9 mouse cellular contexts compared by ENCODE assay signal in the genomic region with DNA sequence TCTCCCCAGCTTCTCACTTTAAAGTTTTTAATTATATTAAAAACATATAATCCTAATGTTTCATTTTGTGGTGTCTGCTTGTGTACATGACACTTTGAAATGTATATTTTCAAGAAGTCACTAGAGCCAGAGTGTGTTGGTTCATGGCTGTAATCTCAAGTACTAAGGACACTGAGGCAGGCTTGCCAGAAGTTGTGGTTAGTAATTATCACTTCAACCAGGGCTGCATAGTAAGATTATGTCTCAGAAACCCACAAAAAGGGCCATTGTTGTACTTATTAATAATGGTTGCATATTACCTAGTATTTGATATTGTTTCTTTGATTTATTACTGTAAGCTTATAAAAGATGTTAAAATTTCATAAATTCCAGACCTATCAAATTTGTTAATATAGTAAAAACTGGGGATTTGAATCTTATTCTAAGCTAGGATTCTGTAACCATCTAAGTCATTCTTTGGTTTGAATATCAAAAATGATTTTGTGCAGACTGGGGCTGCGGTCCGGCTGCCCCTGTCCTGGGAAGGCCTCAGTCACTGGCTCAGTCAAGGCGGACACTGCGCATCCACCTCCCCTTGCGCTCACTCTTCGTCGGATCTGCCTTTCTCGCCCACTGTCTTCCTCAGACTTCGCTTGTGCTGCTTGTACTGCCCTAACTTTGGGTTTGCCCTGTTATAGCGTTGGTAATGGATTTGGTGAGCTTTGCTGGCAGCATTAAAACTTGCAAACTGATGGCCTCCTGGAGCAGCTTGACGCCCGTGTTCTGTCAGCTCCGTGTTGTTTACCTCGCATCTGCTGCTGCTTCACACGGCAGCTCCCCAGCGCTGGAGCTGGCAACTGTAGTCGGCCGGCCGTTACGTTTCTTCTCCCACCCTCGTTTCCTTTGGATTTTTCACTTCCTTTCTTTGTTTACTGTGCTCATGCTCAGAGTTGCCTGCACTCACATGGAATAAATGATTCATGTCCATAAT. TPM values are rescaled to one million over a fixed set of nuclear protein-coding genes. Genes with fewer than 3 reads are reported as not detected.
DNase-seq lines count a peak whose midpoint lies in the region; ATAC-seq and TF ChIP-seq lines count a peak whose summit lies in the region.
"Had no signal": no experiment of that assay in that cellular context is flagged by ENCODE, and none has a peak within 500 bp of the region (broad histone marks: within the 10 kb centered on the region; RNA-seq: fewer than 3 reads in every experiment).

No protein-coding gene starts in this region.

- DNase-seq in heart, adult 2 months = peak; percentile 23 to 32
- DNase-seq in heart, embryonic 10.5 days (ENCODE audit: low spot score) = no peak
- DNase-seq in brain, adult 2 months (ENCODE audit: low read depth, low spot score) = peak; percentile 14
- DNase-seq in lung, postnatal 0 days (ENCODE audit: low spot score) = peak; percentile 59
- no peak for DNase-seq in spleen, postnatal 10 days (ENCODE audit: low spot score in 2 of 2)
- no peak for DNase-seq in layer of hippocampus, postnatal 25 days (ENCODE audit: extremely low spot score in 1 of 2, low spot score in 1 of 2)
- no peak for DNase-seq in adrenal gland, postnatal 4 days (ENCODE audit: low spot score in 2 of 2)
- DNase-seq: layer of hippocampus, postnatal 36 days had no signal

- intact Hi-C loops in heart, adult 2 months (cut with DNase I) = loop anchor here (2.0 to 10.0 kb wide), 4 partner anchors 46 to 603 kb away; a partner anchor contains a TSS

- 0 out of 2 replicates have a peak overlapping the region, but pooled peaks have one; percentile 22 for H3K4me2 ChIP-seq in intestine, embryonic 15.5 days (replicated peaks)
- peak overlapping the region; percentile 34 for H3K4me2 ChIP-seq in lung, postnatal 0 days (replicated peaks; ENCODE audit: low read depth, low read length)

- H3K36me3 ChIP-seq in heart, adult 2 months (ENCODE audit: control insufficient read depth, insufficient read depth, low read length) = no peaks in the 10 kb centered on the region
- H3K36me3 ChIP-seq in heart, embryonic 10.5 days = 0 out of 2 replicates have a peak, but pooled peaks cover 5% of the 10 kb centered on the region
- H3K36me3 ChIP-seq in intestine, embryonic 15.5 days = no peaks in the 10 kb centered on the region
- H3K36me3 ChIP-seq in lung, postnatal 0 days (ENCODE audit: insufficient read depth, low read length) = no peaks in the 10 kb centered on the region

- H3K4me3 ChIP-seq in heart, adult 2 months = peak overlapping the region; percentile 7; the same call in 1 of the 2 replicates
- no peak overlapping the region for H3K4me3 ChIP-seq in heart, embryonic 10.5 days
- no peak overlapping the region for H3K4me3 ChIP-seq in intestine, embryonic 15.5 days (replicated peaks)
- no peak overlapping the region for H3K4me3 ChIP-seq in lung, postnatal 0 days (ENCODE audit: low read depth, low read length)

- 45% methylated on average over 21 of the region's 21 CpGs for WGBS in heart, adult 2 months
- WGBS in heart, embryonic 10.5 days = 71% methylated on average over 21 of the region's 21 CpGs
- 61% methylated on average over 21 of the region's 21 CpGs for WGBS in intestine, embryonic 15.5 days
- 49% methylated on average over 21 of the region's 21 CpGs for WGBS in lung, postnatal 0 days

- no peak for ATAC-seq in intestine, embryonic 15.5 days
- peak; percentile 52 for ATAC-seq in lung, postnatal 0 days

- no peaks in the 10 kb centered on the region for H3K27me3 ChIP-seq in heart, adult 2 months (ENCODE audit: control insufficient read depth, insufficient read depth, low read length)
- no peaks in the 10 kb centered on the region for H3K27me3 ChIP-seq in heart, embryonic 10.5 days (ENCODE audit: insufficient read depth, poor library complexity, severe bottlenecking)
- H3K27me3 ChIP-seq in intestine, embryonic 15.5 days (replicated peaks) = no peaks in the 10 kb centered on the region
- H3K27me3 ChIP-seq in lung, postnatal 0 days (replicated peaks; ENCODE audit: insufficient read depth, low read length) = no peaks in the 10 kb centered on the region

- H3K4me1 ChIP-seq in heart, adult 2 months (ENCODE audit: control insufficient read depth, insufficient read depth, low read length) = peaks cover 3% of the 10 kb centered on the region
- H3K4me1 ChIP-seq in heart, embryonic 10.5 days = peaks cover 8% of the 10 kb centered on the region; the same call in 1 of the 2 replicates
- 0 out of 2 replicates have a peak, but pooled peaks cover 4% of the 10 kb centered on the region for H3K4me1 ChIP-seq in intestine, embryonic 15.5 days (replicated peaks)
- H3K4me1 ChIP-seq in lung, postnatal 0 days (ENCODE audit: insufficient read depth, low read depth, low read length) = no peaks in the 10 kb centered on the region

- no peak for TF ChIP-seq EP300 in heart, adult 2 months (IDR thresholded peaks at IDR 0.05; ENCODE audit: insufficient read depth, low read depth, low read length)
- no peak for TF ChIP-seq EP300 in lung, postnatal 0 days (IDR thresholded peaks at IDR 0.05)

- H3K9ac ChIP-seq in heart, adult 2 months (ENCODE audit: low read depth, low read length) = peak overlapping the region; percentile 32
- no peak overlapping the region for H3K9ac ChIP-seq in intestine, embryonic 15.5 days
- H3K9ac ChIP-seq in lung, postnatal 0 days (replicated peaks; ENCODE audit: low read depth) = no peak overlapping the region

- peak; percentile 54 for TF ChIP-seq POLR2A in heart, adult 2 months (IDR thresholded peaks at IDR 0.05; ENCODE audit: insufficient read depth, low read depth, low read length)

- H3K79me2 ChIP-seq in heart, adult 2 months (replicated peaks; ENCODE audit: control insufficient read depth, insufficient read depth, low read length) = no peaks in the 10 kb centered on the region

- no peaks in the 10 kb centered on the region for H3K9me3 ChIP-seq in heart, embryonic 10.5 days
- no peaks in the 10 kb centered on the region for H3K9me3 ChIP-seq in intestine, embryonic 15.5 days
- no peaks in the 10 kb centered on the region for H3K9me3 ChIP-seq in lung, postnatal 0 days (ENCODE audit: low read length)

- TF ChIP-seq CTCF in heart, adult 2 months (IDR thresholded peaks at IDR 0.05) = no peak
- TF ChIP-seq CTCF in lung, postnatal 0 days (IDR thresholded peaks at IDR 0.05) = no peak

- peak overlapping the region; percentile 32; the same call in 1 of the 2 replicates for H3K27ac ChIP-seq in heart, adult 2 months
- H3K27ac ChIP-seq in heart, embryonic 10.5 days = no peak overlapping the region; the same call in 1 of the 2 replicates
- H3K27ac ChIP-seq in intestine, embryonic 15.5 days = no peak overlapping the region
- H3K27ac ChIP-seq in lung, postnatal 0 days (ENCODE audit: low read length) = no peak overlapping the region

RNA-seq across cellular contexts. Expression of a gene that starts 20.0 kb away (rescaled TPM):
- total RNA-seq in heart, adult 2 months (2021) = 10 to 100 TPM; 17.5 to 18.9 TPM
- 4.1 and 9.1 TPM in 2 replicates for polyA plus RNA-seq in heart, adult 2 months (2012; rRNA removed)
- polyA plus RNA-seq in heart, embryonic 10.5 days (2016; fragmentation: Nextera tagmentation; extraction: Ambion mirVana) = 22.1 and 22.5 TPM in 2 replicates
- polyA plus RNA-seq in intestine, embryonic 15.5 days (2015; fragmentation: Nextera tagmentation; extraction: Ambion mirVana) = 25.1 and 25.7 TPM in 2 replicates
- polyA plus RNA-seq in lung, postnatal 0 days (2015; fragmentation: Nextera tagmentation; extraction: Ambion mirVana) = 9.2 and 9.8 TPM in 2 replicates
- total RNA-seq in layer of hippocampus, postnatal 25 days (2021) = 10 to 100 TPM; 15.5 to 20.9 TPM
- total RNA-seq in adrenal gland, postnatal 4 days (2021) = 10 to 100 TPM; 20.6 TPM

Comparison
In these comparisons a context has a peak if more than half of its experiments do, and no peak if none do; other contexts are left out.
1. DNase-seq: peak in heart, adult 2 months (2 of 2), brain, adult 2 months (single experiment) and lung, postnatal 0 days (single experiment); none in heart, embryonic 10.5 days (single experiment), spleen, postnatal 10 days (0 of 2), layer of hippocampus, postnatal 25 days (0 of 2) and adrenal gland, postnatal 4 days (0 of 2).